Mouse (Mus musculus) neural tube, embryonic 15.5 days (tissue): Measurements from ENCODE around the gene Slc35e2. TPM values are rescaled to one million over a fixed set of nuclear protein-coding genes. Genes with fewer than 3 reads are reported as not detected.

Source experiments
- ATAC-seq: fragments of 200-750 bp; cut with Nextera tagmentation; 2 replicates; pipeline ENCODE4 v1.8.0; 2017; ENCODE audit warnings: mild to moderate bottlenecking, moderate TSS enrichment, moderate library complexity; ENCODE audit not compliant: low FRiP score
- H3K27ac ChIP-seq: fragments of 300-500 bp; sonication (generic); replicated peaks from 2 replicates; pipeline ENCODE4 v1.5.1; 2015; ENCODE audit warnings: mild to moderate bottlenecking, inconsistent platforms
- H3K27me3 ChIP-seq: fragments of 300-500 bp; sonication (generic); replicated peaks from 2 replicates; pipeline ENCODE4 v1.6.1; 2015; ENCODE audit warnings: inconsistent platforms
- H3K36me3 ChIP-seq: fragments of 300-500 bp; sonication (generic); 2 replicates; pipeline ENCODE4 v1.6.1; 2015; ENCODE audit warnings: inconsistent platforms
- H3K4me1 ChIP-seq: fragments of 300-500 bp; sonication (generic); 2 replicates; pipeline ENCODE4 v1.6.1; 2015; ENCODE audit warnings: inconsistent platforms
- H3K4me2 ChIP-seq: fragments of 300-500 bp; sonication (generic); 2 replicates; pipeline ENCODE4 v1.6.1; 2015; ENCODE audit warnings: inconsistent platforms, mild to moderate bottlenecking, moderate library complexity
- H3K4me3 ChIP-seq: fragments of 300-500 bp; sonication (generic); replicated peaks from 2 replicates; pipeline ENCODE4 v1.5.1; 2015; ENCODE audit warnings: mild to moderate bottlenecking, inconsistent platforms
- H3K9ac ChIP-seq: fragments of 300-500 bp; sonication (generic); replicated peaks from 2 replicates; pipeline ENCODE4 v1.6.1; 2015; ENCODE audit warnings: mild to moderate bottlenecking, inconsistent platforms
- H3K9me3 ChIP-seq: fragments of 300-500 bp; sonication (generic); replicated peaks from 2 replicates; pipeline ENCODE4 v1.6.1; 2016; ENCODE audit warnings: inconsistent platforms
- WGBS: fragments of 180-500 bp; shearing (Covaris S2); methylation state at CpG from one replicate; pipeline ENCODE4 v1.1.7; 2015; ENCODE audit warnings: mixed read lengths; 5-methylcytosine and 5-hydroxymethylcytosine counted together
- polyA plus RNA-seq: library from polyadenylated mRNA; unstranded; fragments of >200 nt; fragmentation: Nextera tagmentation; extraction: Ambion mirVana; gene quantifications from 2 replicates; pipeline ENCODE4 v1.2.1, GENCODE M21; 2015

Gene Slc35e2
- polyA plus RNA-seq, 1 experiment from 2014 or later = 14.4 TPM

GRCm38 (mm10) chr4:155578336-155579125, 22.7 kb upstream of the Slc35e2 start:
- H3K4me3 ChIP-seq = no peak overlapping the region
- no peaks in the 10 kb centered on the region for H3K9me3 ChIP-seq
- H3K27me3 ChIP-seq = no peaks in the 10 kb centered on the region
- H3K4me2 ChIP-seq = no peak overlapping the region
- ATAC-seq = no peak
- peaks cover 47% of the 10 kb centered on the region for H3K36me3 ChIP-seq
- no peak overlapping the region for H3K27ac ChIP-seq
- H3K9ac ChIP-seq = no peak overlapping the region
- WGBS = 91% methylated on average over 7 of the region's 7 CpGs
- H3K4me1 ChIP-seq = no peaks in the 10 kb centered on the region

- WGBS = 39% methylated on average over 1 of the region's 1 CpGs
- Histone ChIP-seq H3K36me3 (peaks cover 65% of the 10 kb centered on the region), H3K9ac (no peak overlapping the region), H3K4me1 (no peaks in the 10 kb centered on the region), H3K4me2 (no peak overlapping the region), H3K4me3 (no peak overlapping the region), H3K27me3 (no peaks in the 10 kb centered on the region), H3K9me3 (no peaks in the 10 kb centered on the region), H3K27ac (no peak overlapping the region)
- no peak for ATAC-seq
Observed at GRCm38 (mm10) chr4:155580420-155580819, 20.8 kb upstream of the Slc35e2 start.

GRCm38 (mm10) chr4:155582279-155582905, 18.8 kb upstream of the Slc35e2 start:
- 93% methylated on average over 6 of the region's 6 CpGs for WGBS
- H3K9me3 ChIP-seq = no peaks in the 10 kb centered on the region
- H3K27ac ChIP-seq = no peak overlapping the region
- peaks cover 72% of the 10 kb centered on the region for H3K36me3 ChIP-seq
- H3K9ac ChIP-seq = no peak overlapping the region
- no peak for ATAC-seq
- no peak overlapping the region for H3K4me3 ChIP-seq
- H3K27me3 ChIP-seq = no peaks in the 10 kb centered on the region
- no peaks in the 10 kb centered on the region for H3K4me1 ChIP-seq
- no peak overlapping the region for H3K4me2 ChIP-seq

GRCm38 (mm10) chr4:155589356-155589755, 11.9 kb upstream of the Slc35e2 start:
- Histone ChIP-seq H3K36me3 (peaks cover 70% of the 10 kb centered on the region), H3K9ac (no peak overlapping the region)
- 90% methylated on average over 5 of the region's 5 CpGs for WGBS

GRCm38 (mm10) chr4:155591012-155591719, 10.1 kb upstream of the Slc35e2 start:
- peaks cover 52% of the 10 kb centered on the region for H3K36me3 ChIP-seq

More at GRCm38 (mm10) chr4:155589356-155589755, 11.9 kb upstream of the Slc35e2 start:
- no peak overlapping the region for H3K4me3 ChIP-seq
- no peak overlapping the region for H3K27ac ChIP-seq
- no peak overlapping the region for H3K4me2 ChIP-seq
- no peaks in the 10 kb centered on the region for H3K4me1 ChIP-seq
- H3K27me3 ChIP-seq = no peaks in the 10 kb centered on the region
- ATAC-seq = no peak
- no peaks in the 10 kb centered on the region for H3K9me3 ChIP-seq

GRCm38 (mm10) chr4:155593780-155594179, 7.4 kb upstream of the Slc35e2 start:
- WGBS = 46% methylated on average over 1 of the region's 1 CpGs
- no peak for ATAC-seq

More at GRCm38 (mm10) chr4:155591012-155591719, 10.1 kb upstream of the Slc35e2 start:
- whole genome bisulfite sequencing = 93% methylated on average over 7 of the region's 7 CpGs
- H3K9ac ChIP-seq = no peak overlapping the region
- ATAC-seq = no peak
- no peak overlapping the region for H3K4me2 ChIP-seq
- no peak overlapping the region for H3K27ac ChIP-seq
- no peaks in the 10 kb centered on the region for H3K27me3 ChIP-seq
- no peaks in the 10 kb centered on the region for H3K4me1 ChIP-seq
- no peak overlapping the region for H3K4me3 ChIP-seq
- H3K9me3 ChIP-seq = no peaks in the 10 kb centered on the region

GRCm38 (mm10) chr4:155595777-155596176, 5.4 kb upstream of the Slc35e2 start:
- no peak for ATAC-seq
- WGBS = 96% methylated on average over 3 of the region's 3 CpGs

More at GRCm38 (mm10) chr4:155593780-155594179, 7.4 kb upstream of the Slc35e2 start:
- Histone ChIP-seq H3K9me3 (no peaks in the 10 kb centered on the region), H3K9ac (no peak overlapping the region), H3K27ac (no peak overlapping the region), H3K27me3 (no peaks in the 10 kb centered on the region), H3K36me3 (peaks cover 26% of the 10 kb centered on the region), H3K4me3 (no peak overlapping the region), H3K4me1 (no peaks in the 10 kb centered on the region), H3K4me2 (no peak overlapping the region)

GRCm38 (mm10) chr4:155596606-155597005, 4.6 kb upstream of the Slc35e2 start:
- H3K36me3 ChIP-seq = no peaks in the 10 kb centered on the region
- H3K4me3 ChIP-seq = no peak overlapping the region
- no peak for ATAC-seq
- peaks cover 5% of the 10 kb centered on the region; the same call in 1 of the 2 replicates for H3K4me1 ChIP-seq
- no peak overlapping the region for H3K4me2 ChIP-seq
- no peaks in the 10 kb centered on the region for H3K9me3 ChIP-seq
- no peaks in the 10 kb centered on the region for H3K27me3 ChIP-seq
- 84% methylated on average over 5 of the region's 5 CpGs for WGBS
- H3K9ac ChIP-seq = no peak overlapping the region
- H3K27ac ChIP-seq = no peak overlapping the region

More at GRCm38 (mm10) chr4:155595777-155596176, 5.4 kb upstream of the Slc35e2 start:
- peaks cover 5% of the 10 kb centered on the region; the same call in 1 of the 2 replicates for H3K4me1 ChIP-seq
- no peak overlapping the region for H3K27ac ChIP-seq
- no peak overlapping the region for H3K4me2 ChIP-seq
- H3K4me3 ChIP-seq = no peak overlapping the region
- no peak overlapping the region for H3K9ac ChIP-seq
- no peaks in the 10 kb centered on the region for H3K9me3 ChIP-seq
- 0 out of 2 replicates have a peak, but pooled peaks cover 7% of the 10 kb centered on the region for H3K36me3 ChIP-seq
- H3K27me3 ChIP-seq = no peaks in the 10 kb centered on the region

GRCm38 (mm10) chr4:155598536-155598935, 2.7 kb upstream of the Slc35e2 start:
- Histone ChIP-seq H3K9ac (no peak overlapping the region), H3K27me3 (no peaks in the 10 kb centered on the region), H3K4me2 (no peak overlapping the region), H3K4me3 (no peak overlapping the region), H3K9me3 (no peaks in the 10 kb centered on the region), H3K27ac (no peak overlapping the region), H3K4me1 (peaks cover 22% of the 10 kb centered on the region), H3K36me3 (no peaks in the 10 kb centered on the region)
- ATAC-seq = no peak
- WGBS = 23% methylated on average over 20 of the region's 20 CpGs

- Histone ChIP-seq H3K4me2 (peak overlapping the region; percentile 85), H3K36me3 (peaks cover 4% of the 10 kb centered on the region), H3K4me1 (peaks cover 26% of the 10 kb centered on the region), H3K27me3 (no peaks in the 10 kb centered on the region), H3K9ac (peak overlapping the region; percentile 56), H3K4me3 (peak overlapping the region; percentile 99), H3K27ac (peak overlapping the region; percentile 97), H3K9me3 (no peaks in the 10 kb centered on the region)
- ATAC-seq = no peak
- 86% methylated on average over 11 of the region's 11 CpGs for WGBS
Observed at GRCm38 (mm10) chr4:155599901-155600825, 1.1 kb upstream of the Slc35e2 start.
